Mouse (Mus musculus) retina, embryonic 14.5 days (tissue): ENCODE data around the gene Mrps7.

Experiments used
- DNase-seq: peaks from one replicate; pipeline ENCODE4 v3.0.0-alpha.2; 2015; ENCODE audit warnings: low spot score

Mrps7 gene

DNA sequence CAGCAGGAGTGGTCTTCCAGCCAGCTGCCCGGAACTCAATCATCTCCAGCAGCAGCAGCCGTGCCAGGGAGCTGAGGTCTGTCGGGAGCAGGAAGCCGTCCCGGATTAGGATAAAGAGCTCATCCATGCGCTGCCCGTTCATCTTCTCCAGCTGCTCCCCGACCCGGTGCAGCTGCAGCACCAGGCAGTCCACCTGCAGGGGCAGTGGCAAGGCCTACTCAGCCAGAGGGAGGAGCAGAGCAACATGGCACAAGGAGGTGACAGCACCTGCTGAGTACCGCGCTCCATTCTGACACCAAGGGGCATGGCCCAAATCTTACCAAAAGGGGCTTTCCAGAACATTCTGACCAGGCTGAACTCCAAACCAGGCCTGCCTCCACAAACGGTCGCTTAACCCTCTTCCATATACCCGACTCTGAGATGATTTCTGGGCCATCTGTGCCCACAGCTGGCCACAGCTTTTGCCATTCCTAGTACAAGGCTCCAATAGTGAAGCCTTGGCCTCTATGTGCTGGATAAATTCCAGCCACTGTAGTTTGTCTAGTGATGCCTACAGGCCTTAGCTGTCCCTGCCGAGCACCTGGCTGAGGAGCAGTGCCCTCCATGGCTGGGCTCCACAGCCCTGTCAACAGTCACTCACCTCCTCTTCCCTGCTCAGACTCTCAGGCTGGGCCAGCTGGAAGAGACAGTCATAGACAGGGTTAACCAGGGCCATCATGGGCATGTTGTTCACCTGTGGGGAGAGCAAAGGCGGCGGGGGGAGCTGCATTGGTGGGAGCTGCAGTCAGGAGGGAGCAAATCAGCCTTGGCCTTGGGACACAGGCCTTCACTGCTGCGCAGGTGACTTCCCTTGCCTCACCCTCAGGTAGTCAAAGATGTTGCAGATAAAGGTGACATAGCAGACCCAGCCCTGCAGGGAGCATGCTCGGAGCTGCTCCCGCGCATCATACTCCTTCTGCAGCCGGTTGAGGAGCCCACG is 5.0 kb downstream of the Mrps7 start:
- DNase-seq, result peak; percentile 25

GRCm38 (mm10) chr11:115609576-115609975 is 5.9 kb downstream of the Mrps7 start:
- DNase-seq, result no peak

GRCm38 (mm10) chr11:115611173-115611572 is 7.4 kb downstream of the Mrps7 start:
- DNase-seq, result no peak

- no peak for DNase-seq
Observed at GRCm38 (mm10) chr11:115612059-115612409, 8.3 kb downstream of the Mrps7 start.

GRCm38 (mm10) chr11:115612410-115613137 is 8.8 kb downstream of the Mrps7 start, which contains the start of gene Mif4gd:
TSS of gene Mif4gd (minus strand) at chr11:115612969.
- DNase-seq, result peak; percentile 86

- no peak for DNase-seq
Observed at GRCm38 (mm10) chr11:115613138-115613945, 9.6 kb downstream of the Mrps7 start.

GRCm38 (mm10) chr11:115614346-115615107 is 10.8 kb downstream of the Mrps7 start:
- DNase-seq, result no peak

DNA sequence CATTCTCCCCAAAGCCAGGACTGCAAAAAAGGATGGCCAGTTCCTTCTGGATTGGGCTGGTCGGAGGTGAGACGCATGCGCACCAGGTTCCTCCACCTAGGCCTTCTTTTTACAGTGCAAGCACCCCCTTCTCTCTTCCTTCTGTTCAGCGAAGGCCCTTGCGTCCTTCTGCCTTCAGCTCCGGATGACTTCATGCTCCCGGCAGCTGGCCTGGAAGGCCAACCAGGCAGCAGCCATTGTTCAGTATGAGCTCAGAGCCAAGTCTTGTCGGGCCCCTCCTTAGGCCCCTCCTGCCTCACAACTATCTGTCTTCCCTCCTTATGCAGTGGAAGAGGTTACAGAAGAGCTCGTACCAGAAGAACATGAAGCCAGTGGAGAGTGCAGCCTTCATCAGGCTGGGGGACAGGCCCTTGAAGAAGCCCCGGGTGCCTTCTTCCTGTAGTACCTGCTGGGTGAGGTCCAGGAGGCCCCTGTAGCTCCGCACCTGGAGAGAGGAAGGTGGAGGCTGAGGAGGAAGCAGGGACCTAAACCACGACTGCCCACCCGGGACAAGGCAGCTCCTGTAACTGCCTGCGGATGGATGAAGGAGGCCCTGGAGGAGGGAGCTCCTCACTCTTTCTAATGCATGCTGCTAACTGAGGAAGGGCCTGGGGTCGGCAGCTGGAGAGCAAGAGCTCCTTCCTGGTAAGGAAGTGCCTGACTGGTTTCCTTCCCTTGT is 11.5 kb downstream of the Mrps7 start:
- DNase-seq, result no peak

DNA sequence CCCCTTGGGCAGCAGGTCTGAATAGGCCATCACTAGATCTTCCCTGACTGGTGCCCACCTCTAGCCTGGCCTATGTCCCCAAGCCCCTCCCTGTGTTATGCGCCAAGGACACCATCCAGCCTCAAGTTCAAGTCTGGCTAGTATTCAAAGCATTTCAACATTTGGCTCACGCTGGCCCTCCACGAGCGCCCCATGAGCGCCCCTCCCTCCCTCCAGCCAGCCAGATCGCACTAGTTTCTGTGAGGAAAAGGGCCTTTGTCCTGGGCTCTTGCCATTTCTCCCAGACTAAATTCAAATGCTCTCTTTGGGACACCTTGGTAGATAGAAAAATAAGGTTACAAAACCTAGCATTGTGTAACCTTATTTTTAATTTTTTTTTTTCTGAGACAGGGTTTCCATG is 12.2 kb downstream of the Mrps7 start:
- no peak for DNase-seq

- no peak for DNase-seq
Observed at GRCm38 (mm10) chr11:115616371-115616770, 12.6 kb downstream of the Mrps7 start.

GRCm38 (mm10) chr11:115616893-115617292 is 13.2 kb downstream of the Mrps7 start:
- no peak for DNase-seq

GRCm38 (mm10) chr11:115618001-115618400 is 14.3 kb downstream of the Mrps7 start:
- no peak for DNase-seq

DNA sequence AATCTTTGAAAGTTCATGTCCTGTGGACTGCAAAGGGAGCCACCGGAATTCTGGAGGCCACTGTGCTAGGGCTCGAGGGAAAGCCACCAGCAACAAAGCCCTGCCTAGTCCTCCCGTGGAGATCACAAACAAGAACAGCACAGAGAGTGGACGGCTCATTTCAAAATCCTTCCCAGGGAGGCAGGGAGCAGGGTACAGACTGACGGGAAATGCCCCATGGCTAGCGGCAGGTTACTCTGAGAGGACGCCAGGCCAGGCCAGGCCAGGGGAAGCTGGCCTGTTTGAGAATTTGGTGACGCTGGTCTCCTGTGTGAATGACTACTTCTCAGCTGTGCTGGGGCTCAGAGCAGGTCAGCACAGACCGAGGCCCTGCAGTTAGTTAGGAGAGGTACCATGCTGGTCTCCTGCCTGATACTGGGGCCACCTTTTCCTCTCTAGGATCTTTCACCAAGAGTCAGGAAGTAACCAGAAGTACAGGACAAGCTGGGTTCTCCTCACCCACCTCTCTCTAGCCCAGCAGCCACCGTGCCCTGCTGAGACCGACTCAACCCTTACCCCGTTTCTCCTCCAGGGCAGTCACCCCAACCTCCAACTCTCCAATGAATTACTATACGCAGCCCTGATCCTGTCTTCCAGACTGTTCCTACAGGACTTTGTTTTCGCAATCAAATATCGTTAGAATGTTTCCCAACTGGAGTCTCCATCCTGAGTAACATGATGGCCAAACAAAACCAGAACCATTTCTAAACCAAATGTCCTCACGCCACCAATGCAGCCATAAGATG is 15.2 kb downstream of the Mrps7 start:
- DNase-seq, result no peak

DNA sequence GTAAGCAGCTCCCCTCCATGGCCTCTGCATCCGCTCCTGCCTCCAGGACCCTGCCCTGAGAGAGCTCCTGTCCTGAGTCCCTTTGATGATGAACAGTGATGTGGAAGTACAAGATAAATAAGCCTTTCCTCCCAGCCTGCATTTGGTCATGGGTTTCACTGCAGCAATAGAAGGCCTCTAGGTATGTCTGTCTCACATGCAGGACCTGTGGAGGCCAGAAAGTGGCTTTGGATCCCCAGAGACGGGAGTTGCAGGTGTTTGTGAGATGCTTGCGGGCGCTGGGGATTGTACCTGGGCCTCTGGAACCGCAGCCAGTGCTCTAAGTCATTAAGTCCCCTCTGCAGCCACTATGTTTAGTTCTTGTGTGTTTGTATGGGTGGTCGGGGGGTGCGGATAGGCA is 16.2 kb downstream of the Mrps7 start:
- no peak for DNase-seq

DNA sequence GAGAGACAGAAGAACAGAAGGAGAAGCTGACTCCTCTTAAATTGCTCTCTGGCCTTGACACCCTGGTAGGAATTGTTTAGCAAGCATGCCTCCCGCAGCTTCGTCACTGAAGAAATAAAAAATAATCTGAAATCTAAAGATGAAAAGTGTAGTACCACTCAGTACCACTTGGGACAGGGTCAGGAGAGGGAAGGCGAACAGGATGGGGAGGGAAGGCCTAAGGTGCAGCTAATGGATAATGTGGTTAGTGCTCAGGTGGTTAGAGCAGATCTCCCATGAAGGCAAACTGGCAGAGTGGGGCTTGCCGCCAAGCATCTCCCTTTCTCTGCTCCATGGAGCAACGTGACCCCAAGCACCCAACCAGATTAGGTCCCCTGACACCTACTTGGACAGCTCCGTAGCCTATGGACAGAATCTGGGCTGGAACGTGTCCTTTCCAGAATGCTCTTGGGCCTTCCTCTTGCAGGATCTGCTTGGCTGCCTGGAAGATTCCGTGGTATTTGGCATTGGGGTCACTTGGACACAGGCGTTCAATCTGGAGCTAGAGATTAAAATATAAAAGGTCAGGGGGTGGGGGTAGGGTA is 19.9 kb downstream of the Mrps7 start:
- peak; percentile 43 for DNase-seq

DNA sequence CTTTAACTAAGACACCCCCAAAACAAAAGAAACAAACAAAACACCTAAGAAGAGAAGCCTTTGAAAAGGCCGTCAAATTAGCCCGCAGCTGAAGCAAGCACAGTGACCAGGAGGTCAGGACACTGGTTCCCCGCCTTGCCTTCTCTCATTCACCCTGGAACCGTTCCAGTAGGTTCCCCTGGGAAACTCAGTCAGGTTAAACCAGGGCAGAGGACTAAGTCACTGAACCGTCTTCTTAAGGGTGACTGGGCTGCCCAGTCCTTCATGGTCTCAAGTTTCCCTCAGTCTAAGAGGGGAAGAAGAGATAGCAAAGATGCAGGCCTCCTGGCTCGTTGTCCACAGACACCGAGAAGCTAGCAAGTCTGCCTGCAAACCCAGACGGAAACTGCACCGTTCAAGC is 22.2 kb downstream of the Mrps7 start:
- no peak for DNase-seq

GRCm38 (mm10) chr11:115626824-115627616 is 23.3 kb downstream of the Mrps7 start:
- DNase-seq, result no peak

DNA sequence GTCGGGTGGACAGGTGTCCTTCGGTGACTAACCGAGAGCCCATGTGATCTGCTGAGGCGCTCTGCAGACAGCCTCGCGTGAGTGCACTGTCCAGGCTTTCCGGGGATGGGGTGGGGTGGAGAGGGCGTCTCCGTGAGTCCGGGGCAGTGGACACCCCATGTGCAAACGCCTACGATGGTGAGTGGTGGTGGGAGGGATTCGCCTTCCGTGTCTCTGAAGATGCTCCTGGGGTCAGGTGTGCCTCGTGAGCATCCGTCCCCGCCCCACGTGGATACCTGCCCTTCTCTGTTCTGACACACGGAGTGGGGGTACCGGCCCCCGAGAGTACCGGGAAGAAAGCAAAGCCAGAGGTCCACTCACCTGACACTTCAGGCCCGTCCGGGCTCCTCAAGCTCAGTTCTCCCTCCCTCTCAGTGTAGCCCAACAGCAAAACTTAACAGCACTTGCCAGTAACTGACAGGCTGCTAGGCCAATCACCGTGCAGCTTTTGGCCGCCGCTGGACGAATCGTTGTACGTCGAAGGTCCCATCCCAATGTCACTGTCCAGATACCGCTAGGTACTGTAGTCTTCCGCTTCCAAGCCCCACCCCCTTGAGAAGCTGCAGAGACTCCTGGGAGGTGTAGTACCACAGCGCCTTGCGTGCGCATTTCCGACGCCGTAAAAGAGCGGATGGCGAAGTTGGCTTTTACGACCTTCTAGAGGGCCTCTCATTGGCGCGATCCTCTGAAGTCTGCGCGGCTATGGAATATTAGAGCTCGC is 24.2 kb downstream of the Mrps7 start, which contains the start of gene Slc25a19:
Slc25a19 (minus strand) TSS at position 591 of the 760 bp plus-strand sequence.
- DNase-seq, result peak; percentile 99
